Mouse (Mus musculus): ENCODE results near the gene Ccdc58.

DNA sequence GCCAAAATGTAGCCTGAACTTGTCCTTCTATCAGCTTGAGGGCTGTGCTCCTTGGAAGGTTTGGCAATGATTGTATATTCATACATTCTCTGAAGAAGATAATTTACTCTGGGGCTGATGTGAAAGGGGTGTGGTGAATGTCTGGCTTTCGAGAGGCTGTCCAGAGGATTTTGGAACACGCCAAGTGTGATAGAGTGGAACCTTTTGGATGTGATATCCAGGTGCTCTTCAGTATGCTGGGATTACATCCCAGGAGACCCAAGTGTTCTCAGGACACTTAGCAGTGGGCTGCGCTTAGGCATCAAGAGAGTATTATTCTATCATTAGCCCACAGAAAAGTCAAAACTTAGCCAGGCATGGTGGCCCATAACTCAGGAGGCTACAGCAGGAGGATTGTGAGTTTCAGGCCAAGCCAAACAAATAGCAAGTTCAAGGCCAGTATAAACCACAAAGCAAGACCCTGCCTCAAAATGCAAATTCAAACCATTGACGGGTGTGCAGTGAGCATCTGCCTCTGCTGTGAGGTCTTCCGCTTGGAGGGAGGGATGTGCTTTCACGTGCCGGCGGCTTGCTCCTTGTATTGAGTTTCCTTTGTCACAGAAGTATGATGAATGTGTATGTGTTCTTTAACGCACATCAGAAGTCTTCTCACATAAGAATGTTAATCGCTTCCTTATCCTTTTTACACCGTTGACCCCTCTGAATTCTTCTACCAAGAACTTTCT is 19.5 kb downstream of the Ccdc58 start:
- TF ChIP-seq CTCF (IDR thresholded peaks at IDR 0.05; ENCODE audit: insufficient read depth, low read depth, low read length), result no peak
- no peak for TF ChIP-seq POLR2A (IDR thresholded peaks at IDR 0.05; ENCODE audit: insufficient read depth, low read depth, low read length)

Measured in olfactory bulb, adult 2 months (tissue).